Mouse (Mus musculus) olfactory bulb, adult 2 months (tissue): ENCODE data around the gene Tbc1d24.

ENCODE experiments used
- CTCF ChIP-seq: fragments of 200-500 bp; IDR thresholded peaks from 2 replicates; pipeline ENCODE4 v1.5.1; 2012; ENCODE audit warnings: low read depth, mild to moderate bottlenecking, low read length, moderate library complexity; ENCODE audit not compliant: insufficient read depth
- POLR2A ChIP-seq: fragments of 200-500 bp; IDR thresholded peaks from 2 replicates; pipeline ENCODE4 v1.6.1; 2012; ENCODE audit warnings: mild to moderate bottlenecking, low read depth, low read length, moderate library complexity; ENCODE audit not compliant: insufficient read depth

DNA sequence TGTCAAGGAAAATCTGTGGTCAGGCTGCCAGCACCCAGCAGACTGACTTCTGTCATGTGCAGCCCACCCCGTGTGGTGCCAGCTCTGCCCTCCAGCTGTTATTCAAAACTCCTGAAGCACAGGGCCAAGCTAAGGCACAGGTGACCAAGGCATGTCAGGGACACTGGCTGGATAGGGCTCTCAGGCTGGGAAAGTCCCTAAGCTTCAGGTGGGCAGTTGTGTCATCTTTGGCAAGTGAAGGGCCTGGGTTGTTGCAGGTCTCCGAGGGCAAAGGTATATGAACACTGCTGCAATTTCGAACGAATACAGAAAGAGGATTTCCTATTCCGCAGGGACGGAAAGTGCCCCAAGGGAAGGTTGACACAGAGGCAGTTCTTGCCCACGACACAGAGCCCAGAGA lies 516 bp downstream of the Tbc1d24 start:
- no peak for TF ChIP-seq CTCF
- TF ChIP-seq POLR2A: no peak
